8 mouse cellular contexts compared by ENCODE assay signal in the genomic region with DNA sequence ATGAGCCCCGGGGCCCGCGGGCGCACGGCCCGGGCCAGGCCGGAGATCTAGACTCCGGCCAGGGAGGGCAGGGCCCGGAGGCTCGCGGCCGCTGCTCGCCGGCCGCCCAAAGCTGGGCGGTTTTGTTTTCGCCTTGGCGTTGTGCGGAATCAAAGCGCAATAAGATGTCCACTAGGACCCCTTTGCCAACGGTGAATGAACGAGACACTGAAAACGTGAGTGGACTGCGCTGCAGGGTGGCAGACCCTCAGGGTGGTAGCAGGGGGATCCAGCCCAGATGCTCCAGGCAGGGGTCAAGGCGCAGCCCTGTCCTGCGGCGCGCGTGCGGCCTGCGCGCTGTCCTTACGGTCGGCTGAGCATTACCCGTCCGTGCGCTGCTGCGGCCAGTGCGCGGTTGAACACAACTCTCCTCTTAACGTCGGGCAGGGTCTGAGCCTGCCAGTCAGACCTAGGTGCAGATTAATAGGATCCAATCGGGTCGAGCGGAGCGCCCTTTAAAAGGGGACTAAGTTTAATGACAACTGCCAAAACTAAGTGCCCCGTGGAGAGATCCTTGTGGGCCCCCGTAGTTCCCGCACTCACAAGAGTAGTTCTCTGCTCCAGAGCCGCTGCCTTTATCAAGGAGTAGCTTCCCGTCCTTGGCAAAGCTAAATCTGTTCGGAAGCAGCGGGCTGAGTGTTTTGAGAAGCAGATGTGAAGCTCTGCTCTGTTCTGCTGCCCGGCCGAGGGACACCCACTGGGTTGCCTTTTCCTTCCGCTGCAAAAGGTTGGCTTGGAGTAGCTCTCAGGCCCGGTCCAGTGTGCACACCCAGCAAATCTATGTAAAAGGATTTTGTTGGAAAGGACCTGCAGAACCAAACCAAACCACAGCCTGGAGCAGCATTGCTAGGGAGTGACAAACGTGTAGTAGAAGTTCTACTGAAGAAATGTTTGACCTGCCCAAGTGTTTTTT. TPM values are rescaled to one million over a fixed set of nuclear protein-coding genes. Genes with fewer than 3 reads are reported as not detected.
DNase-seq lines count a peak whose midpoint lies in the region; ATAC-seq lines count a peak whose summit lies in the region.

No protein-coding gene starts in this region.

- H3K4me1 ChIP-seq in intestine, embryonic 15.5 days (replicated peaks) = peaks cover 9% of the 10 kb centered on the region
- H3K4me1 ChIP-seq in liver, embryonic 16.5 days (ENCODE audit: control insufficient read depth, low read depth, low read length) = peaks cover 23% of the 10 kb centered on the region
- H3K4me1 ChIP-seq in stomach, embryonic 14.5 days (ENCODE audit: control insufficient read depth, insufficient read depth, low read length) = 0 out of 2 replicates have a peak, but pooled peaks cover 11% of the 10 kb centered on the region

- peak; percentile 28 to 41 for DNase-seq in layer of hippocampus, postnatal 36 days
- no peak for DNase-seq in layer of hippocampus, adult 9-10 months (ENCODE audit: low spot score)
- DNase-seq in cerebellum, postnatal 36 days = peak; percentile 49 to 54
- DNase-seq in gastrocnemius, postnatal 10 days = peak; percentile 38
- DNase-seq in natural killer cell, adult 2 months (ENCODE audit: low spot score in 2 of 2) = peak; percentile 9 to 13

- H3K9me3 ChIP-seq in intestine, embryonic 15.5 days = no peaks in the 10 kb centered on the region
- H3K9me3 ChIP-seq in liver, embryonic 16.5 days (replicated peaks; ENCODE audit: control insufficient read depth, low read length) = no peaks in the 10 kb centered on the region
- H3K9me3 ChIP-seq in stomach, embryonic 14.5 days (ENCODE audit: control insufficient read depth, low read depth, low read length) = no peaks in the 10 kb centered on the region

- peak; percentile 70 for ATAC-seq in intestine, embryonic 15.5 days
- peak; percentile 56 for ATAC-seq in liver, embryonic 16.5 days (ENCODE audit: low read depth)
- ATAC-seq in stomach, embryonic 14.5 days (ENCODE audit: insufficient number of reproducible peaks, insufficient read depth, low FRiP score, low read depth) = peak; percentile 40; the same call in 1 of the 2 replicates

- peak overlapping the region; percentile 90 for H3K4me2 ChIP-seq in intestine, embryonic 15.5 days (replicated peaks)
- H3K4me2 ChIP-seq in liver, embryonic 16.5 days (ENCODE audit: low read depth, low read length) = peak overlapping the region; percentile 99
- H3K4me2 ChIP-seq in stomach, embryonic 14.5 days (replicated peaks; ENCODE audit: low read depth, low read length) = peak overlapping the region; percentile 92

- H3K4me3 ChIP-seq in intestine, embryonic 15.5 days (replicated peaks) = peak overlapping the region; percentile 100
- H3K4me3 ChIP-seq in liver, embryonic 16.5 days (ENCODE audit: low read depth, low read length) = peak overlapping the region; percentile 100
- peak overlapping the region; percentile 62 for H3K4me3 ChIP-seq in stomach, embryonic 14.5 days (ENCODE audit: low read depth, low read length)

- under 1% methylated on average over 58 of the region's 58 CpGs for WGBS in intestine, embryonic 15.5 days
- WGBS in liver, embryonic 16.5 days (ENCODE audit: insufficient replicate concordance) = under 1% methylated on average over 58 of the region's 58 CpGs
- WGBS in stomach, embryonic 14.5 days = under 1% methylated on average over 57 of the region's 58 CpGs

- H3K27me3 ChIP-seq in intestine, embryonic 15.5 days (replicated peaks) = no peaks in the 10 kb centered on the region
- no peaks in the 10 kb centered on the region; the same call in 1 of the 2 replicates for H3K27me3 ChIP-seq in liver, embryonic 16.5 days (ENCODE audit: control insufficient read depth, insufficient read depth, low read depth, low read length)
- H3K27me3 ChIP-seq in stomach, embryonic 14.5 days (ENCODE audit: control insufficient read depth, insufficient read depth, low read length) = no peaks in the 10 kb centered on the region

- peak overlapping the region; percentile 93 for H3K27ac ChIP-seq in intestine, embryonic 15.5 days
- peak overlapping the region; percentile 96 for H3K27ac ChIP-seq in liver, embryonic 16.5 days (ENCODE audit: low read length)
- H3K27ac ChIP-seq in stomach, embryonic 14.5 days (ENCODE audit: low read length) = peak overlapping the region; percentile 94

- no peaks in the 10 kb centered on the region for H3K36me3 ChIP-seq in intestine, embryonic 15.5 days
- no peaks in the 10 kb centered on the region for H3K36me3 ChIP-seq in liver, embryonic 16.5 days (ENCODE audit: control insufficient read depth, insufficient read depth)
- H3K36me3 ChIP-seq in stomach, embryonic 14.5 days (ENCODE audit: control insufficient read depth, insufficient read depth, low read length) = no peaks in the 10 kb centered on the region

- H3K9ac ChIP-seq in intestine, embryonic 15.5 days = peak overlapping the region; percentile 96
- peak overlapping the region; percentile 100 for H3K9ac ChIP-seq in liver, embryonic 16.5 days (ENCODE audit: low read depth, low read length)
- peak overlapping the region; percentile 98 for H3K9ac ChIP-seq in stomach, embryonic 14.5 days (replicated peaks; ENCODE audit: low read depth, low read length)

RNA-seq across cellular contexts. Expression of gene Mark3, which starts 0.8 kb away (rescaled TPM):
- 100 to 1,000 TPM; 106 to 122 TPM for total RNA-seq in layer of hippocampus, postnatal 36 days (2021)
- total RNA-seq in gastrocnemius, postnatal 10 days (2021) = 10 to 100 TPM; 50.2 to 62.4 TPM
- 22.4 and 30.5 TPM in 2 replicates for polyA plus RNA-seq in intestine, embryonic 15.5 days (2015; fragmentation: Nextera tagmentation; extraction: Ambion mirVana)
- polyA plus RNA-seq in liver, embryonic 16.5 days (2015; fragmentation: Nextera tagmentation; extraction: Ambion mirVana) = 7.0 and 9.2 TPM in 2 replicates
- 58.5 and 58.9 TPM in 2 replicates for polyA plus RNA-seq in stomach, embryonic 14.5 days (2014; fragmentation: Nextera tagmentation; extraction: Ambion mirVana)

RNA-seq across cellular contexts. Expression of gene Eif5, which starts 37.3 kb away (rescaled TPM):
- 100 to 1,000 TPM; 230 to 261 TPM for total RNA-seq in layer of hippocampus, postnatal 36 days (2021)
- total RNA-seq in gastrocnemius, postnatal 10 days (2021) = 100 to 1,000 TPM; 140 to 154 TPM
- 574 and 692 TPM in 2 replicates for polyA plus RNA-seq in intestine, embryonic 15.5 days (2015; fragmentation: Nextera tagmentation; extraction: Ambion mirVana)
- 522 and 558 TPM in 2 replicates for polyA plus RNA-seq in liver, embryonic 16.5 days (2015; fragmentation: Nextera tagmentation; extraction: Ambion mirVana)
- polyA plus RNA-seq in stomach, embryonic 14.5 days (2014; fragmentation: Nextera tagmentation; extraction: Ambion mirVana) = 448 and 475 TPM in 2 replicates
